Mouse (Mus musculus): ENCODE data around the gene Zkscan5.

GRCm38 (mm10) chr5:145189416-145189815 is 14.9 kb upstream of the Zkscan5 start:
- TF ChIP-seq CTCF (IDR thresholded peaks at IDR 0.05; ENCODE audit: borderline replicate concordance, insufficient read depth, low read length) (no peak), POLR2A (IDR thresholded peaks at IDR 0.05; ENCODE audit: low read depth, low read length) (no peak)

Data from embryonic fibroblast, embryonic 13.5 days (primary cell).